Mouse (Mus musculus) B cell, adult 2 months (primary cell): ENCODE measurements around the gene Traf1.

Experiments used
- DNase-seq, 2 experiments: peaks; one replicate each; pipeline ENCODE4 v3.0.0; 2022

Traf1 gene

GRCm38 (mm10) chr2:34966243-34966934 lies 4.8 kb upstream of the Traf1 start:
- DNase-seq, result no peak

GRCm38 (mm10) chr2:34965806-34966205 lies 4.2 kb upstream of the Traf1 start:
- no peak for DNase-seq

GRCm38 (mm10) chr2:34965293-34965692 lies 3.7 kb upstream of the Traf1 start:
- peak; percentile 79 to 84 for DNase-seq

DNA sequence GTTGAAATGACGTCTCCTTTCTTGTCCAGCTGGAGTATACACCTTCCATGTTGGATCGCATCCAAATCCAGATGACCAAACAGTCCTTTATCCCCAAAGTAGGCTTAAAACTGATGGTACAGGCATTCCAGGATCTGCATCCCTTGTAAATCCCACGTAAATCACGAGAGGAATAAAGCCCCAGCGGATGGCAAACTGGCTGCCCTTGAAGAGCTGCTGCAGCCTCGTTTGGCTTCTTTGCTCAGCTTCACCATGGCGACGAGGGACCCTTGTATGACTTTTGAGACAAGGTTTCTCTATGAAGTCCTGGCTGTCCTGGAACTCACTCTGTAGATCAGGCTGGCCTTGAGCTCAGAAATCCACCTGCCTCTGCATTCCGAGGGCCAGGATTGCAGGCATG lies 3.1 kb upstream of the Traf1 start:
- DNase-seq, result no peak

DNA sequence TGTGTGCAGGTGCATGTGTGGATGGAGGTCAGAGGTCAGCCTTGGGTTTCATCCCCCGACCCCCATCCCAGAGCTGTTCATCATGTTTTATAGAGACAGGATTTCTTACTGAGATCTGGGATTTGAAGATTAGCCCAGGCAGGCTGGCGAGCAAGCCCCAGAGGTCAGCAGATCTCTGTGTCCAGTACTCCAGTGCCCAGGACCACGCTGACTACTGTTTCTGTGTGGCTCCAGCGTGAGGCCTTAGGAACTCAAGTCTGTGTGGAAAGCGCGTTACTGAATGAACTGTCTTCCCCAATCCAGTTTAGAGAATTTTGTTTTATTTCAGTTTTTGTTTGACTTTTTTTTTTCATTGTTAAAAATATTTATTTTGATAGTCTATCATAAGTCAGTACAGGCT lies 2.7 kb upstream of the Traf1 start:
- no peak for DNase-seq

DNA sequence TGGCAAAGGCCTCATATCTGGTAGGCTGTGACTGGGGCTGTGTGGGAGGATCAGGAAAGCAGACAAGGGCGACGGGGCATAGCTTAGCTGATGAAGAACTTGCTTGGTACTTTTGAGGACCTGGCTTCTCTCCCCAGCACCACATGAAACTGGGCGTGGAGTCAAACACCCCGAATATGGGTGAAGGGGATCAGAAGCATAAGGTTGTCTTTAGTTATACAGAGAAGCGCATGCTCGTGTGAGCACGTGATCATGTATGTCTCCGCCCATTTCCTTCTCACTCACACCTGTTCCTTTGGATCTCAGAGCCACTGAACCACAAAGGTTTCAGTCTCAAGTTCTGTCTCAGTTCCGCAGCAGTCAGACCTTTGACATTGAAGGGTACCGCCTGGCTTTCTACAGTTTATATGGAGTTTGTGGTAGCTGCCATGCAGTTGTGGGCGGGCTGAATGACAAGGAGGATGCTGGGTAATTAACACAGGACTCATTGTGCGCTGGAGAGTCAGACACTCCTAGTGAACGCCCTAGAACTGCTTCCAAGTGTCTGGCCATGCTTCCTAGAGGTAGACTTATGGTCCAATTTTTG lies 1.9 kb upstream of the Traf1 start:
- DNase-seq, result peak; percentile 85 to 88

- DNase-seq, result peak; percentile 76 to 78
Measured at GRCm38 (mm10) chr2:34962893-34963292, 1.3 kb upstream of the Traf1 start.

DNA sequence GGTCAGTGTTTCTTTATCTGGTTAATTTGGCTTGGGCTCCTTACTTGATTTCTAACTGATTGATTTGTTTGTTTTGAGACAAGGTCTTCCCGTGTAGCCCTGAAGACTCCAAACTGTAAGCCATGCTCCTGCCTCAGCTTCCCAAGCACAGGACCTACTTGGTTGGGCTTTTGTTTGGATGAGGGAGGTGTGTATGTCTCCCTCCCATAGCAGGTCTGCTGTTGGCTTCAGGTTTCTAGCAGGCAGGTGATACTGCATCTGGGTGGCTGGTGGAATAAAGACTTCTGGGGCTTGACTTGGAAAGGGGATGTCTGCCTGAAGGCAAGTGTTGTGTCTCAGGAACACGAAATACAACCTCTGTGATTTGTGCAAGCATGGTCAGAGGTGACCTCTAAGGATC lies 639 bp upstream of the Traf1 start:
- DNase-seq, result peak in 1 of 2 experiments; percentile 32

GRCm38 (mm10) chr2:34960966-34961365 lies 606 bp downstream of the Traf1 start:
- DNase-seq, result no peak

- no peak for DNase-seq
Measured at GRCm38 (mm10) chr2:34960466-34960865, 1.1 kb downstream of the Traf1 start.

- peak; percentile 40 to 46 for DNase-seq
Measured at GRCm38 (mm10) chr2:34958582-34958981, 3.0 kb downstream of the Traf1 start.

DNA sequence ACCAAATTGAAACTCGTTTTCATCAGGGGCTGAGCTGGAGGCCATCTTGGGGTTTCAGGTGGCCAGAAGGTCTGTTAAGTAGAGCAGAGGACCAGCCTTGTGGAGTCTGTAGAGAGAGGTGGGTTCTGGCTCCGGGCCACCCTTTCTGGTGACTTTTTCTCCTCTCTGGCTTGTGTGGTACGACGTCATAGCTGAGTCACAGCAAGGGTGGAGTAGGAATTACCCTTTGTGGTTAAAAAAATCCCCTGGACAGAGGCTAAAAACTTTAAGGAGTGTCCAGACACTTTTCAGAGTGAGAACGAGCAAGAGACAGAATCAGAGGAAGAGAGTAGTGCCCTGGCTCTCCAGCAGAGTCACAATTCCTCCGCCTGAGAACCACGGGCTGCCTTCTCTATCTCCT lies 3.5 kb downstream of the Traf1 start:
- peak; percentile 60 to 74 for DNase-seq

- no peak for DNase-seq
Measured at GRCm38 (mm10) chr2:34957405-34957804, 4.2 kb downstream of the Traf1 start.

- no peak for DNase-seq
Measured at GRCm38 (mm10) chr2:34956941-34957340, 4.6 kb downstream of the Traf1 start.

DNA sequence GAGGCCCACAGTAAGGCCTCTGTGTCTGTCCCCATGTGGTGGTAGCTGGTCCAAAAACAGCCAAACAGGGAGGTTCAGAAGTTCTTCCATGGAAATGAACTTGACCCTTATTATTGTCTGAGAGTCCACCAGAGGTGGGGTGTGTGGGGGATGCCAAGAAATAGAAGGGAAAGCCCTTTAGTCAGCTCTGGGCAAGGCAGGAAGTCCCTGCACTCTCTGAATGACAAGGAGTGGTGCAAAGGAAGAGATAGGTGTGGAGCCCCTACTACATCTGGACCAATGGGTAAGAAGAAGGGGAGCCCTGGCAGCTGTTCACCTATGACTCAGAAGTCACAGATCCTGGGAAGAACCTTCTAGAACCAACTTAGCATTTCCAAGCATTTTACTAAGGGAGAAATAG lies 7.2 kb downstream of the Traf1 start:
- DNase-seq, result no peak

DNA sequence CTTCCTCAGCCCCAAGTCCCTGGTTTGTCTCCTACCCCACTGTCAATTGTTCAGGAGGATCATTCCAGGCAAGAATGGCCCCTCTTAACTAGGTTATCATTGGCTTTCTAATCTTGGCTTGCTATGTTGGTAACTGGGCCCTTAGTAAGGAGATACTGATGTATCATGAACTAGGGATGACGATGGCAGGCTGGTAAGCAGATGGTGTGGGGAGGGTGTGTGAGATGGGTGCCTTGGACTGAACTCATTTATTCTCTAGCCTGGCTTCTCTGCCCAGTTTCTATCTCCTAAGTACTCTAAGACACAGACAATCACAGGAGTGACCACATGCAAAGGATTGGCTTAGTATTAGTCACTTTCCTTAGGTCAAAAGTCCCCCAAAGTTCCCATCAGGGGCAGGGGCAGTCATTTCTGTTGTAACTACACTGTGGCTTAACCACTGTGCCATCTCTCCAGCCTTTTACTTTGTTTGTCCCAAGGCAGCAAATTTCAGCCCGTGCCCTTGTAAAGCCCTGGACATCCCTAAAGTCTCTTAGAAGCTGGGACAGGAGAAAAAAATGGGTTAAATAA lies 7.9 kb downstream of the Traf1 start:
- DNase-seq, result no peak

DNA sequence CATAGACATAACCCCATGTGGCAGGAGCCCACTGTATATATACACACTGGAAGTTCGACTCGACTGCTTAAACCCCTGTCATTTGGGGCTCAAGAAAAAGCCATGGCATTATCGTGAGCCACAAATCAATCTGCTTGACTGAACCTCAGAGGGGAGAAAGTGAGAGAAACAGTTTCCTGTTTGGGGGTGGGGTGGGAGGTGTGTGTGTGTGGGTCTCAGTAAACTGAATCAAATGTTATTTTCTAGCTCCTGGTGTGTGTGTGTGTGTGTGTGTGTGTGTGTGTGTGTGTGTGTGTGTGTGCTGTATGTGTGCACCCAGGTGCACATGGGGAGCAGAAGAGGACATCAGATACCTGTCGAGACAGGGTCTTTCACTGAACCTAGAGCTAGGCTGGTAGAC lies 8.6 kb downstream of the Traf1 start:
- DNase-seq, result peak in 1 of 2 experiments; percentile 37

DNA sequence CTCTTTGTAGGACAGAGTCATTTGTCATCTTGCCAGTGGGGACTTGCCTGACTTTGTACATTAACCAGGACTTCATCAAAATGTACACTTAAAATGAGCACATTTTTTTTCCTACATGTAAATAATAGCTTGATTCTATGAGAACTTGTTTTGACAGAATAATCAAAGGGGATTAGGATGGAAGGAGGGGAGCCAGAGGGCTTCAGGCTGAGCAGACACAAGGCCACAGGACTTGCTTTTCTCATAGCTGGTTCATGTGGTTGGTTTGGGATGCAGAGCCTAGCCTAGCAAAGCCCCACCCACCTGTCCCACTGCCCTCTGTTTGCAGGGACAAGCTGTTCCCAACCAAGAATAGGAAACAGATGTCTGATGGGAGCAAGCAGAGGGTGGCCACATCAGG lies 10.1 kb downstream of the Traf1 start:
- no peak for DNase-seq

DNA sequence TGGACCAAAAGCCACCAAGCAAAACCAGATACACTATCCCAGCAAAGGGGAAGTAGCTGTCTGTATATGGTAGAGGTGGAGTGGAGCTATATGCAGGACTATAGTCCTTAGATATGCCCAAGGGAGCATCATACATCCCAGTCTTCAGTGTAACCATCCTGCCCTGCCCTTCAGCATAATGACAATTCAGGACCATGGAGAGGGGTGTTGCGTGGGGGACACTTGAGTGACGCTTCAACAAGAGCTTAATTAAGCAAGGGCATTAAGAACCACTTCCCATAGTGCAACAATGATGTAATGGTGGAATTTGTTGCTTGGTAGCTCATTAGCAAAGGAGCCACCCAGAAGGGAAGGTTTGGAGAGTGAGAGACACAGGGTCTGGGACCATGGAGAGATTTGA lies 12.9 kb downstream of the Traf1 start:
- no peak for DNase-seq

DNA sequence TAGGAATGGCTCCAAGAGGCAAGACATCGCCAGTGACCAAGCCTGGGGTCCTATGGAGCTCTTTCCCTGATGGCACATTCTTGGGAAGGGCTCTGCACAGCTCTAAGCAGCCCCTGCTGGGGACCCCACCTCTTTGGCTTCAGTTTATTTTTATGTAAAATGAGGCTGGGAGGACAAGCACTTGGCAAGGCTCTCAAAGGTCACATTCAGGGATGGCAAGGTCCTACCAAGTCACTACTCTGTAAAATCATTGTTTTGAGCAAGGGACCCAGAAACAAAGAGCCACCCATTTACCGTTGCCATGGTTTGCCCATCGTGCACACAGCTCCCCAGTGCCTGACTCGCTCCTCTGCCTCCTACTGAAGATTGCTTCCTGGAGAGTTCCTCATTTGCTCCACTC lies 15.5 kb downstream of the Traf1 start:
- no peak for DNase-seq

DNA sequence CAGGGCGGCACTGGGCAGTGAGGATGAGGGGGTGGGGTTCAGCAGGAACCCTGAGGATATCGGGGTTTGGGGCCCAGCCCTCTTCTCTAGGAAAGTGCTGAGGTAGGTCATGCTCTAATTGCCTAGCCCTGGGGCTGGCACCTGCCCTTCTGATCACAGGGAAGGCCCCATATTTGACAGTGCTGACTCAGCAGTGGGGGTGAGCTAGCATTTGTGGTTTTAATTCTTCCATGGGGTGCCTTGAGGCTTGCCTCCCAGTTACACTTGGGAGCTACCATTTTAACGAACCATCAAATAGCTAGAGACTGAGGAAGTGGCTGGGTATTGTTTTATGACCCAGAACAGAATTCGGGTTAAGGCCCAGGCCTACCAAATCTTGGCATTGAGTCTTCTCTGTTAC lies 16.0 kb downstream of the Traf1 start:
- DNase-seq, result no peak

- DNase-seq, result peak; percentile 93 to 94
Measured at GRCm38 (mm10) chr2:34944761-34945160, 16.8 kb downstream of the Traf1 start.

DNA sequence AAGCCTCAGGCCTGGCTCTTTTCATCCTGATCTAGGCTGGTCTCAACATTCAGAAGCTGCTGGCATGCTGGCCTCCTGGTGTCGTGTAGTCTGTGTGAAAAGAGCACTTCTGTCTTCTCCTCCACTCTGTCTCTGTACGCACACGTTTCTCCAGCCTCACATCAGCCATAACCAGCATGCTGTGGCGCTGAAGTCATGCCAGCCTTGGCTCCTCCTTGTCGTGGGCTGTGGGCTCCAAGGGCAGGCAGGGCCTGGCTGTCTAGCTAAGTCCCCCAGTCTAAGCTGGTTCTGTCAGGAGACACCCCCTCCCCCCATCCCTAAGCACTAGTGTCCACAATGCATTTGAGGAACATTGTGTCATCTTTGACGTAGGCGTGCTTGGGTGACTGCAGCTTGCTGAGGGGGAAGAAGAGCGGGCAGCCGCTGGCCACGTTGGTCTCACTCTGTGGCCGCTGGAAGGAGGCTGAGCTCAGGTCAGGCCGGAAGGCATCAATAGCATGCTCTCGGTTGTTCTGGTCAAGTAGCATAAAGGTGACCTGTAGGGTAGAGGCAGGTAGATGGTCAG lies 17.9 kb downstream of the Traf1 start:
- DNase-seq, result no peak

GRCm38 (mm10) chr2:34941061-34941675 lies 20.4 kb downstream of the Traf1 start:
- DNase-seq, result peak; percentile 61 to 69
